Mouse (Mus musculus): ENCODE data around the gene Dll4.

- TF ChIP-seq MAX (IDR thresholded peaks at IDR 0.05; ENCODE audit: low read length) (no peak), HCFC1 (IDR thresholded peaks at IDR 0.05; ENCODE audit: low read depth, low read length) (no peak), CTCF (IDR thresholded peaks at IDR 0.05 in 2 of 3, conservative IDR thresholded peaks at IDR 0.05 in 1 of 3; ENCODE audit: control insufficient read depth in 1 of 3, insufficient read depth in 1 of 3, low read depth in 2 of 3, low read length in 3 of 3, poor library complexity in 1 of 3, severe bottlenecking in 1 of 3) (no peak), USF1 (IDR thresholded peaks at IDR 0.05; ENCODE audit: low read depth, low read length) (no peak), UBTF (IDR thresholded peaks at IDR 0.05; ENCODE audit: borderline replicate concordance, insufficient read depth, low read depth, low read length) (no peak)
Measured at GRCm38 (mm10) chr2:119325568-119326143, at the start of gene Dll4.

Measured in MEL (cell line).